Mouse (Mus musculus) heart, adult 2 months (tissue): ENCODE data around the gene Cib1. TPM values are rescaled to one million over a fixed set of nuclear protein-coding genes. Genes with fewer than 3 reads are reported as not detected.

Source experiments
- DNase-seq, 2 experiments: peaks; one replicate each; pipeline ENCODE4 v3.0.0; 2021
- H3K27ac ChIP-seq: fragments of 200-600 bp; 2 replicates; pipeline ENCODE4 v1.8.1; 2022
- H3K27me3 ChIP-seq: fragments of 200-500 bp; 2 replicates; pipeline ENCODE4 v1.6.1; 2012; ENCODE audit warnings: mild to moderate bottlenecking, low read length, inconsistent platforms, mixed read lengths; ENCODE audit not compliant: control insufficient read depth, insufficient read depth
- H3K36me3 ChIP-seq: fragments of 200-500 bp; 2 replicates; pipeline ENCODE4 v1.6.1; 2012; ENCODE audit warnings: low read length, inconsistent platforms; ENCODE audit not compliant: control insufficient read depth, insufficient read depth
- H3K4me1 ChIP-seq: fragments of 200-500 bp; 2 replicates; pipeline ENCODE4 v1.6.1; 2011; ENCODE audit warnings: low read length; ENCODE audit not compliant: control insufficient read depth, insufficient read depth
- H3K4me3 ChIP-seq: fragments of 200-600 bp; 2 replicates; pipeline ENCODE4 v1.8.1; 2022
- H3K79me2 ChIP-seq: fragments of 200-500 bp; replicated peaks from 2 replicates; pipeline ENCODE4 v1.6.1; 2012; ENCODE audit warnings: mild to moderate bottlenecking, inconsistent platforms, low read length, moderate library complexity, mixed read lengths; ENCODE audit not compliant: control insufficient read depth, insufficient read depth
- H3K9ac ChIP-seq: fragments of 200-500 bp; 2 replicates; pipeline ENCODE4 v1.6.1; 2012; ENCODE audit warnings: low read depth, mild to moderate bottlenecking, control low read depth, inconsistent platforms, low read length, mixed read lengths
- CTCF ChIP-seq: fragments of 200-600 bp; IDR thresholded peaks from 2 replicates; pipeline ENCODE4 v1.8.1; 2022; ENCODE audit warnings: antibody characterized with exemption, mild to moderate bottlenecking, moderate library complexity
- EP300 ChIP-seq: fragments of 200-500 bp; IDR thresholded peaks from 2 replicates; pipeline ENCODE4 v1.6.1; 2011; ENCODE audit warnings: low read depth, low read length, control low read depth; ENCODE audit not compliant: insufficient read depth
- POLR2A ChIP-seq: fragments of 200-500 bp; IDR thresholded peaks from 2 replicates; pipeline ENCODE4 v1.6.1; 2011; ENCODE audit warnings: mild to moderate bottlenecking, low read depth, low read length, control low read depth; ENCODE audit not compliant: insufficient read depth
- WGBS: fragments of 180-500 bp; shearing (Covaris S2); methylation state at CpG from one replicate; pipeline ENCODE4 v1.1.7; 2018; 5-methylcytosine and 5-hydroxymethylcytosine counted together
- intact Hi-C: fragments of 180-260 bp; cut with DNase I; formaldehyde crosslinking; loops from one replicate; pipeline ENCODE4 v1.15.1; 2025
- polyA plus RNA-seq: library from polyadenylated mRNA; depleted of rRNA; stranded (reverse); fragments of >200 nt; gene quantifications from 2 replicates; pipeline ENCODE4 v1.2.3, GENCODE M21; 2012
- total RNA-seq, 2 experiments: library from RNA; stranded (reverse); gene quantifications; 2 replicates each; pipeline ENCODE4 v1.2.3; 2021

Gene Cib1
- total and polyA plus RNA-seq, 3 experiments: 14.1 to 38.4 (median 16.1) TPM

- no peak for DNase-seq
- Histone ChIP-seq H3K4me3 (no peak overlapping the region), H3K79me2 (no peaks in the 10 kb centered on the region), H3K36me3 (no peaks in the 10 kb centered on the region), H3K27me3 (no peaks in the 10 kb centered on the region), H3K9ac (no peak overlapping the region), H3K4me1 (peaks cover 7% of the 10 kb centered on the region), H3K27ac (no peak overlapping the region)
- intact Hi-C loops: no loop called here
- TF ChIP-seq EP300 (no peak), CTCF (no peak), POLR2A (no peak)
- WGBS: 58% methylated on average over 18 of the region's 18 CpGs
These were observed 24.5 kb downstream of the Cib1 start for GRCm38 (mm10) chr7:80208026-80208642.

- no peaks in the 10 kb centered on the region for H3K36me3 ChIP-seq
- H3K4me1 ChIP-seq: peaks cover 10% of the 10 kb centered on the region
- H3K27ac ChIP-seq: no peak overlapping the region
- TF ChIP-seq CTCF (no peak), POLR2A (no peak), EP300 (no peak)
- no peak overlapping the region for H3K9ac ChIP-seq
- intact Hi-C loops: no loop called here
- no peaks in the 10 kb centered on the region for H3K27me3 ChIP-seq
- no peak overlapping the region for H3K4me3 ChIP-seq
- no peak for DNase-seq
- 64% methylated on average over 3 of the region's 3 CpGs for WGBS
- no peaks in the 10 kb centered on the region for H3K79me2 ChIP-seq
These were observed 25.3 kb downstream of the Cib1 start for GRCm38 (mm10) chr7:80207314-80207731.

- intact Hi-C loops: no loop called here
- no peaks in the 10 kb centered on the region for H3K27me3 ChIP-seq
- no peak for DNase-seq
- no peak overlapping the region for H3K9ac ChIP-seq
- H3K36me3 ChIP-seq: no peaks in the 10 kb centered on the region
- H3K4me1 ChIP-seq: peaks cover 13% of the 10 kb centered on the region
- no peak overlapping the region for H3K27ac ChIP-seq
- 85% methylated on average over 12 of the region's 12 CpGs for WGBS
- no peak for TF ChIP-seq CTCF
- no peak for TF ChIP-seq EP300
- TF ChIP-seq POLR2A: no peak
- no peak overlapping the region for H3K4me3 ChIP-seq
- no peaks in the 10 kb centered on the region for H3K79me2 ChIP-seq
These were observed 26.7 kb downstream of the Cib1 start for GRCm38 (mm10) chr7:80205705-80206589.

- no peaks in the 10 kb centered on the region for H3K27me3 ChIP-seq
- no peak overlapping the region for H3K9ac ChIP-seq
- H3K4me1 ChIP-seq: peaks cover 13% of the 10 kb centered on the region
- intact Hi-C loops: no loop called here
- no peak for DNase-seq
- H3K4me3 ChIP-seq: no peak overlapping the region
- no peak for TF ChIP-seq EP300
- no peak for TF ChIP-seq POLR2A
- no peak for TF ChIP-seq CTCF
- no peaks in the 10 kb centered on the region for H3K36me3 ChIP-seq
- H3K79me2 ChIP-seq: no peaks in the 10 kb centered on the region
- 90% methylated on average over 7 of the region's 7 CpGs for WGBS
- H3K27ac ChIP-seq: no peak overlapping the region
These were observed 27.7 kb downstream of the Cib1 start for GRCm38 (mm10) chr7:80204961-80205360.

GRCm38 (mm10) chr7:80204362-80204761 is 28.3 kb downstream of the Cib1 start:
- no peak overlapping the region for H3K9ac ChIP-seq
- WGBS: 81% methylated on average over 4 of the region's 4 CpGs
- peaks cover 13% of the 10 kb centered on the region for H3K4me1 ChIP-seq
- TF ChIP-seq CTCF (no peak), POLR2A (no peak), EP300 (no peak)
- no peak overlapping the region for H3K27ac ChIP-seq
- H3K79me2 ChIP-seq: no peaks in the 10 kb centered on the region
- intact Hi-C loops: no loop called here
- H3K36me3 ChIP-seq: no peaks in the 10 kb centered on the region
- H3K27me3 ChIP-seq: no peaks in the 10 kb centered on the region
- DNase-seq: no peak
- no peak overlapping the region for H3K4me3 ChIP-seq

GRCm38 (mm10) chr7:80203638-80204096 is 28.9 kb downstream of the Cib1 start:
- H3K27ac ChIP-seq: no peak overlapping the region
- TF ChIP-seq POLR2A (no peak), EP300 (no peak), CTCF (no peak)
- no peak overlapping the region for H3K9ac ChIP-seq
- intact Hi-C loops: no loop called here
- no peak overlapping the region for H3K4me3 ChIP-seq
- no peak for DNase-seq
- H3K79me2 ChIP-seq: no peaks in the 10 kb centered on the region
- WGBS: 56% methylated on average over 12 of the region's 12 CpGs
- H3K27me3 ChIP-seq: no peaks in the 10 kb centered on the region
- peaks cover 10% of the 10 kb centered on the region for H3K4me1 ChIP-seq
- H3K36me3 ChIP-seq: no peaks in the 10 kb centered on the region
